Mouse (Mus musculus): Measurements from ENCODE around the gene Ifnab.

GRCm38 (mm10) chr4:88683812-88684211 lies 7.3 kb downstream of the Ifnab start, which contains the start of gene Ifna2:
- TF ChIP-seq GATA1 (IDR thresholded peaks at IDR 0.05; ENCODE audit: borderline replicate concordance, low read length) (no peak), FLI1 (IDR thresholded peaks at IDR 0.05; ENCODE audit: low read length) (no peak)

All from megakaryocyte, embryonic 14.5 days (primary cell).